Mouse (Mus musculus): ENCODE measurements around the gene Kcnh1.

GRCm38 (mm10) chr1:192192710-192193109, 2.1 kb downstream of the Kcnh1 start:
- no peak for TF ChIP-seq SRF (IDR thresholded peaks at IDR 0.05; ENCODE audit: control insufficient read depth, insufficient read length, low read depth)
- TF ChIP-seq POLR2AphosphoS2 (IDR thresholded peaks at IDR 0.05; ENCODE audit: insufficient read length, low read depth) = no peak
- no peak for TF ChIP-seq POLR2A (IDR thresholded peaks at IDR 0.05; ENCODE audit: insufficient read length, low read depth)
- TF ChIP-seq E2F4 (IDR thresholded peaks at IDR 0.05; ENCODE audit: insufficient read depth) = no peak
- no peak for TF ChIP-seq CEBPB (IDR thresholded peaks at IDR 0.05; ENCODE audit: insufficient read depth, poor library complexity, severe bottlenecking)
